Mouse (Mus musculus) myocyte (in vitro differentiated cells): ENCODE results near the gene Nfam1. TPM values are rescaled to one million over a fixed set of nuclear protein-coding genes. Genes with fewer than 3 reads are reported as not detected.

Experiments used
- H3K27me3 ChIP-seq: one replicate; pipeline ENCODE4 v1.6.1; 2011; ENCODE audit not compliant: control insufficient read depth, insufficient read depth, insufficient read length
- H3K36me3 ChIP-seq: one replicate; pipeline ENCODE4 v1.6.1; 2011; ENCODE audit not compliant: control insufficient read depth, insufficient read depth
- H3K4me2 ChIP-seq: one replicate; pipeline ENCODE4 v1.6.1; 2011; ENCODE audit warnings: low read depth, control low read depth
- H3K4me3 ChIP-seq: one replicate; pipeline ENCODE4 v1.5.1; 2011; ENCODE audit warnings: mild to moderate bottlenecking, control low read depth, moderate library complexity
- H3K79me2 ChIP-seq: one replicate; pipeline ENCODE4 v1.6.1; 2011; ENCODE audit not compliant: control insufficient read depth, insufficient read depth
- H3ac ChIP-seq: one replicate; pipeline ENCODE4 v1.6.1; 2011; ENCODE audit not compliant: control insufficient read depth, insufficient read length
- CEBPB ChIP-seq: IDR thresholded peaks from 2 replicates; pipeline ENCODE4 v1.6.1; 2011; ENCODE audit warnings: mild to moderate bottlenecking, moderate library complexity; ENCODE audit not compliant: poor library complexity, insufficient read depth, severe bottlenecking
- E2F4 ChIP-seq: IDR thresholded peaks from one replicate; pipeline ENCODE4 v1.6.1; 2011; ENCODE audit warnings: mild to moderate bottlenecking, control low read depth, moderate library complexity; ENCODE audit not compliant: insufficient read depth
- MAX ChIP-seq: IDR thresholded peaks from one replicate; pipeline ENCODE4 v1.6.1; 2011; ENCODE audit warnings: low read depth, mild to moderate bottlenecking, control low read depth
- MYOD1 ChIP-seq, 3 experiments: IDR thresholded peaks; one replicate each; pipeline ENCODE4 v1.6.1; 2011; ENCODE audit warnings: control low read depth in 2 of 3, low read depth in 2 of 3, mild to moderate bottlenecking in 2 of 3, moderate library complexity in 1 of 3; ENCODE audit not compliant: insufficient read length in 2 of 3, control insufficient read depth in 1 of 3
- MYOG ChIP-seq, 3 experiments: IDR thresholded peaks; one replicate each; pipeline ENCODE4 v1.6.1; 2011; ENCODE audit warnings: control low read depth in 2 of 3, low read depth in 2 of 3, mild to moderate bottlenecking in 2 of 3; ENCODE audit not compliant: insufficient read length in 2 of 3, control insufficient read depth in 1 of 3, insufficient read depth in 1 of 3
- POLR2A ChIP-seq: IDR thresholded peaks from one replicate; pipeline ENCODE4 v1.6.1; 2011; ENCODE audit warnings: low read depth, mild to moderate bottlenecking, control low read depth, moderate library complexity; ENCODE audit not compliant: insufficient read length
- POLR2AphosphoS2 ChIP-seq: IDR thresholded peaks from one replicate; pipeline ENCODE4 v1.6.1; 2011; ENCODE audit warnings: low read depth, control low read depth; ENCODE audit not compliant: insufficient read length
- REST ChIP-seq: IDR thresholded peaks from one replicate; pipeline ENCODE4 v1.6.1; 2011; ENCODE audit warnings: mild to moderate bottlenecking, control low read depth, moderate library complexity; ENCODE audit not compliant: insufficient read depth, insufficient read length
- SRF ChIP-seq: IDR thresholded peaks from one replicate; pipeline ENCODE4 v1.6.1; 2011; ENCODE audit warnings: low read depth; ENCODE audit not compliant: control insufficient read depth, insufficient read length
- TCF12 ChIP-seq: IDR thresholded peaks from one replicate; pipeline ENCODE4 v1.6.1; 2011; ENCODE audit warnings: mild to moderate bottlenecking, control low read depth; ENCODE audit not compliant: poor library complexity, insufficient read depth, severe bottlenecking
- TCF3 ChIP-seq: IDR thresholded peaks from one replicate; pipeline ENCODE4 v1.6.1; 2011; ENCODE audit warnings: low read depth, control low read depth; ENCODE audit not compliant: insufficient read length
- USF1 ChIP-seq: IDR thresholded peaks from one replicate; pipeline ENCODE4 v1.6.1; 2011; ENCODE audit warnings: low read depth, mild to moderate bottlenecking, control low read depth, moderate library complexity
- polyA plus RNA-seq: library from polyadenylated mRNA; unstranded; fragments of >200 nt; fragmentation: generic; extraction: Trizol; gene quantifications from one replicate; pipeline ENCODE4 v1.2.1, GENCODE M21; 2012; ENCODE audit warnings: missing spikeins

Nfam1 gene
- polyA plus RNA-seq, 1 experiment, result not detected

DNA sequence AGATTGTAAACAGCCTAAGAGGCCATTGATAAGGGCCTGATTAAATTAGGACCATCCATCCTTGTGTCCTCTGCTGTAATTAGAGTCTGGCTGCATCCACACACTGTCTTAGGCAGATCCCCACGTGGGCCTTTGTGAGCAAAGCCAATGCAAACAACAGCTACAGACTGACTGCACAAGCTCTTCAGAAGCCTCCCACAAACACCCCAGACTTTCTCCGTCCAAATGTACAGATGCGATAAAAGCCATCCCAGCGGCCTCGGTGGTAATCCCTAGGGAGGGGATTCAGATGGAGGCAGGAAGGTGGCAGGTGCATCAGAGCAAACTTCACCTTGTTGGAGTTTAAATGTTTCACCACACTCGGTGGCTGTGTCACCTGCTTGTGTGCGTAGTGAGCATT lies 37.9 kb downstream of the Nfam1 start:
- Histone ChIP-seq H3ac (no peak overlapping the region), H3K4me3 (no peak overlapping the region), H3K4me2 (no peak overlapping the region), H3K79me2 (no peaks in the 10 kb centered on the region), H3K36me3 (no peaks in the 10 kb centered on the region), H3K27me3 (peaks cover 87% of the 10 kb centered on the region)
- TF ChIP-seq REST, result no peak
- TF ChIP-seq SRF, result no peak
- TF ChIP-seq MAX, result no peak
- TF ChIP-seq TCF12, result no peak
- no peak for TF ChIP-seq E2F4
- TF ChIP-seq POLR2AphosphoS2, result no peak

GRCm38 (mm10) chr15:82992911-82993310 lies 40.2 kb downstream of the Nfam1 start:
- H3ac ChIP-seq, result no peak overlapping the region
- H3K79me2 ChIP-seq, result no peaks in the 10 kb centered on the region
- no peaks in the 10 kb centered on the region for H3K36me3 ChIP-seq
- H3K4me3 ChIP-seq, result no peak overlapping the region
- TF ChIP-seq TCF12, result no peak
- no peak for TF ChIP-seq POLR2A
- TF ChIP-seq USF1, result no peak
- no peak for TF ChIP-seq REST
- TF ChIP-seq TCF3, result no peak
- TF ChIP-seq MAX, result no peak
- no peak for TF ChIP-seq MYOG (IDR thresholded peaks at IDR 0.05; ENCODE audit: control insufficient read depth in 1 of 3, insufficient read depth in 1 of 3, insufficient read length in 2 of 3, low read depth in 2 of 3)
- no peak for TF ChIP-seq MYOD1 (IDR thresholded peaks at IDR 0.05; ENCODE audit: control insufficient read depth in 1 of 3, insufficient read length in 2 of 3, low read depth in 2 of 3)
- no peak for TF ChIP-seq E2F4
- no peak for TF ChIP-seq POLR2AphosphoS2
- no peak for TF ChIP-seq SRF
- no peak for TF ChIP-seq CEBPB
- peaks cover 70% of the 10 kb centered on the region for H3K27me3 ChIP-seq
- no peak overlapping the region for H3K4me2 ChIP-seq

GRCm38 (mm10) chr15:82992079-82992783 lies 40.9 kb downstream of the Nfam1 start:
- Histone ChIP-seq H3K4me3 (no peak overlapping the region), H3K36me3 (no peaks in the 10 kb centered on the region), H3K4me2 (no peak overlapping the region), H3K27me3 (peaks cover 67% of the 10 kb centered on the region), H3K79me2 (no peaks in the 10 kb centered on the region), H3ac (no peak overlapping the region)
- no peak for TF ChIP-seq MYOD1 (IDR thresholded peaks at IDR 0.05; ENCODE audit: control insufficient read depth in 1 of 3, insufficient read length in 2 of 3, low read depth in 2 of 3)
- no peak for TF ChIP-seq SRF
- no peak for TF ChIP-seq POLR2A
- TF ChIP-seq TCF3, result no peak
- no peak for TF ChIP-seq POLR2AphosphoS2
- TF ChIP-seq CEBPB, result no peak
- no peak for TF ChIP-seq MAX
- no peak for TF ChIP-seq REST

DNA sequence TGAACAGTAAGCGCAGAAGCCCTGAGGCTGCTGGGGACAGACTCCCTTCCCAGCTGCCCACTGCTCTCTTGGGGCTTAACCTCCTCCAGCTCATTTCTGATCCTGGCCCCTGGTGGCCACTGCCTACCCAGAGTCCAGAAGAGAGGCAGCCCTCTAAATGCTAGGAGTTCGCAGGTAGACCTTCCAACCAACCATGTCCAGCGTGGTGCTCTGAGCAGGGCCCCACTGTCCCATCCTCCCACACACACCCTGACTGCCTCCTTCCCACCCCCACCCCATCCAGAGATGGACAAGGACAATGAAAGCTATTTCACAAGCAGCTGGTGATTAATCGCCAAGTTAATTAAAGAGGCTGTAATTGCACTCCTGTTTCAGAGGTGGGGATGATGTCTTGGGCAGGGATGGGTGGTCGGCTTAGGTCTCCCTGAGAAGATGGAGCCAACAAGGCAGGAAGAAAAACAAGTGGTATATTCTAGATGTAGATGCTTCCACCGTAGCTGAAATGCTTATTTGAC lies 43.9 kb downstream of the Nfam1 start:
- H3K79me2 ChIP-seq, result no peaks in the 10 kb centered on the region
- TF ChIP-seq TCF12 (no peak), SRF (no peak), MYOG (IDR thresholded peaks at IDR 0.05; ENCODE audit: control insufficient read depth in 1 of 3, insufficient read depth in 1 of 3, insufficient read length in 2 of 3, low read depth in 2 of 3) (no peak), E2F4 (no peak), POLR2AphosphoS2 (no peak), CEBPB (no peak), MYOD1 (IDR thresholded peaks at IDR 0.05; ENCODE audit: control insufficient read depth in 1 of 3, insufficient read length in 2 of 3, low read depth in 2 of 3) (no peak), MAX (no peak), REST (no peak), TCF3 (no peak), USF1 (no peak), POLR2A (no peak)
- H3K27me3 ChIP-seq, result peaks cover 71% of the 10 kb centered on the region
- H3ac ChIP-seq, result no peak overlapping the region
- no peak overlapping the region for H3K4me2 ChIP-seq
- no peaks in the 10 kb centered on the region for H3K36me3 ChIP-seq
- H3K4me3 ChIP-seq, result no peak overlapping the region

DNA sequence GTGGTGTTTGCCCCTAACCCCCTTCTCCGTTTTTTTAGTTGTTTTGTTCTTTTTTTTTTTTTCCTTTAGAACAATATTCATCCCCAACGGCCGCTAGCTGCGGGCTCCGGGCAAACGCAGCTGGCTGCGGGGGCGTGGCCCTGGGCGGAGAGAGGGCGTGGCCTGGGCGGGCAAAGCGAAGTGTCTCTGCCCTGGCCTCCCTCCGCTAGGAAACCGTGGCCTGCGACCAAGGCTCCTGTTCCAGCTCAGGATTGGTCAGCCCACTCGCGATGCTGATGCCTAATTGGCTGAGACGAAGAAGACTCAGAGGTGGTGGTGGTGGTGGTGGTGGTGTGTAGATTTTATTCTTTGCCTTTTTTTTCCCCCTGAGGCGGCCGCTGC lies 45.4 kb downstream of the Nfam1 start, which contains the start of gene Tcf20:
Gene Tcf20 (minus strand): TSS at position 141 of the 381 bp plus-strand sequence.
- peaks cover 64% of the 10 kb centered on the region for H3K27me3 ChIP-seq

More for the DNA sequence above, 45.4 kb downstream of the Nfam1 start, which contains the start of gene Tcf20:
- no peak within 1 kb of the TSS for H3K4me3 ChIP-seq
- H3ac ChIP-seq, result no peak within 1 kb of the TSS
- TF ChIP-seq MYOG (IDR thresholded peaks at IDR 0.05; ENCODE audit: control insufficient read depth in 1 of 3, insufficient read depth in 1 of 3, insufficient read length in 2 of 3, low read depth in 2 of 3), result peak in 1 of 3 experiments; percentile 57
- TF ChIP-seq MYOD1 (IDR thresholded peaks at IDR 0.05; ENCODE audit: control insufficient read depth in 1 of 3, insufficient read length in 2 of 3, low read depth in 2 of 3), result peak in 2 of 3 experiments; percentile 22 to 68
- no peak for TF ChIP-seq SRF
- H3K4me2 ChIP-seq, result peak within 1 kb of the TSS; percentile 86
- no peaks in the 10 kb centered on the region for H3K79me2 ChIP-seq
- H3K36me3 ChIP-seq, result no peaks in the 10 kb centered on the region
